Mouse (Mus musculus) olfactory bulb, adult 2 months (tissue): ENCODE measurements around the gene Spta1. TPM values are rescaled to one million over a fixed set of nuclear protein-coding genes. Genes with fewer than 3 reads are reported as not detected.

Experiments
- H3K27ac ChIP-seq: fragments of 200-500 bp; 2 replicates; pipeline ENCODE4 v1.5.1; 2012; ENCODE audit warnings: low read depth, low read length; ENCODE audit not compliant: insufficient read depth
- H3K4me1 ChIP-seq: fragments of 200-500 bp; 2 replicates; pipeline ENCODE4 v1.6.1; 2012; ENCODE audit warnings: low read length; ENCODE audit not compliant: control insufficient read depth, insufficient read depth
- H3K4me3 ChIP-seq: fragments of 200-500 bp; 2 replicates; pipeline ENCODE4 v1.5.1; 2012; ENCODE audit warnings: mild to moderate bottlenecking, low read depth, low read length, moderate library complexity; ENCODE audit not compliant: insufficient read depth
- CTCF ChIP-seq: fragments of 200-500 bp; IDR thresholded peaks from 2 replicates; pipeline ENCODE4 v1.5.1; 2012; ENCODE audit warnings: low read depth, mild to moderate bottlenecking, low read length, moderate library complexity; ENCODE audit not compliant: insufficient read depth
- POLR2A ChIP-seq: fragments of 200-500 bp; IDR thresholded peaks from 2 replicates; pipeline ENCODE4 v1.6.1; 2012; ENCODE audit warnings: mild to moderate bottlenecking, low read depth, low read length, moderate library complexity; ENCODE audit not compliant: insufficient read depth
- WGBS: fragments of 180-500 bp; shearing (Covaris S2); methylation state at CpG from one replicate; pipeline ENCODE4 v1.1.7; 2018; 5-methylcytosine and 5-hydroxymethylcytosine counted together
- polyA plus RNA-seq: library from polyadenylated mRNA; stranded (reverse); fragments of >200 nt; gene quantifications from 2 replicates; pipeline ENCODE4 v1.2.4, GENCODE M21; 2012; ENCODE audit warnings: low replicate concordance; ENCODE audit not compliant: missing spikeins, insufficient read depth, insufficient read length

Spta1 gene
- polyA plus RNA-seq, result not detected in 2 replicates

GRCm38 (mm10) chr1:174172605-174173004 lies at the start of gene Spta1:
Spta1 (plus strand) TSS chr1:174172776.
- Histone ChIP-seq H3K27ac (no peak within 1 kb of the TSS), H3K4me1 (no peaks in the 10 kb centered on the region), H3K4me3 (no peak within 1 kb of the TSS)
- 47% methylated on average over 3 of the region's 3 CpGs for WGBS
- TF ChIP-seq POLR2A (no peak), CTCF (no peak)

- no peaks in the 10 kb centered on the region for H3K4me1 ChIP-seq
- whole genome bisulfite sequencing, result 62% methylated on average over 3 of the region's 3 CpGs
- no peak within 1 kb of the TSS for H3K27ac ChIP-seq
- no peak within 1 kb of the TSS for H3K4me3 ChIP-seq
- TF ChIP-seq CTCF (no peak), POLR2A (no peak)
These were observed 41.4 kb upstream of the Spta1 start, which contains the start of gene Olfr424 for GRCm38 (mm10) chr1:174131217-174131616. Olfr424 (plus strand) TSS chr1:174131517.

GRCm38 (mm10) chr1:174131999-174132398 lies 40.6 kb upstream of the Spta1 start:
- TF ChIP-seq POLR2A (no peak), CTCF (no peak)
- H3K27ac ChIP-seq, result no peak overlapping the region
- H3K4me3 ChIP-seq, result no peak overlapping the region
- H3K4me1 ChIP-seq, result no peaks in the 10 kb centered on the region
- WGBS, result 35% methylated on average over 3 of the region's 3 CpGs

- TF ChIP-seq CTCF (no peak), POLR2A (no peak)
- 80% methylated on average over 2 of the region's 2 CpGs for WGBS
These were observed 31.2 kb upstream of the Spta1 start for GRCm38 (mm10) chr1:174141384-174141783.

GRCm38 (mm10) chr1:174146696-174147095 lies 25.9 kb upstream of the Spta1 start:
- WGBS, result 60% methylated on average over 1 of the region's 1 CpGs
- Histone ChIP-seq H3K4me1 (no peaks in the 10 kb centered on the region), H3K27ac (no peak overlapping the region), H3K4me3 (no peak overlapping the region)
- TF ChIP-seq POLR2A (no peak), CTCF (no peak)

More at GRCm38 (mm10) chr1:174141384-174141783, 31.2 kb upstream of the Spta1 start:
- H3K27ac ChIP-seq, result no peak overlapping the region
- H3K4me3 ChIP-seq, result no peak overlapping the region
- no peaks in the 10 kb centered on the region for H3K4me1 ChIP-seq

GRCm38 (mm10) chr1:174149289-174149688 lies 23.3 kb upstream of the Spta1 start:
- Histone ChIP-seq H3K4me3 (no peak overlapping the region), H3K27ac (no peak overlapping the region), H3K4me1 (no peaks in the 10 kb centered on the region)
- TF ChIP-seq CTCF, result no peak
- TF ChIP-seq POLR2A, result no peak
- 91% methylated on average over 2 of the region's 2 CpGs for WGBS

- WGBS, result 89% methylated on average over 1 of the region's 1 CpGs
- H3K4me1 ChIP-seq, result no peaks in the 10 kb centered on the region
- TF ChIP-seq CTCF, result no peak
- TF ChIP-seq POLR2A, result no peak
- no peak within 1 kb of the TSS for H3K27ac ChIP-seq
- H3K4me3 ChIP-seq, result no peak within 1 kb of the TSS
These were observed 17.2 kb upstream of the Spta1 start, which contains the start of gene Olfr420 for GRCm38 (mm10) chr1:174155333-174155732. Olfr420 (plus strand) TSS chr1:174155633.

GRCm38 (mm10) chr1:174157622-174158021 lies 15.0 kb upstream of the Spta1 start:
- H3K4me3 ChIP-seq, result no peak overlapping the region
- 90% methylated on average over 3 of the region's 3 CpGs for WGBS
- H3K4me1 ChIP-seq, result no peaks in the 10 kb centered on the region
- TF ChIP-seq CTCF, result no peak
- no peak for TF ChIP-seq POLR2A
- no peak overlapping the region for H3K27ac ChIP-seq

- Histone ChIP-seq H3K27ac (no peak overlapping the region), H3K4me1 (no peaks in the 10 kb centered on the region), H3K4me3 (no peak overlapping the region)
- TF ChIP-seq POLR2A (no peak), CTCF (no peak)
- WGBS, result 80% methylated on average over 1 of the region's 1 CpGs
These were observed 14.1 kb upstream of the Spta1 start for GRCm38 (mm10) chr1:174158512-174158911.

GRCm38 (mm10) chr1:174159095-174159494 lies 13.5 kb upstream of the Spta1 start:
- no peak overlapping the region for H3K27ac ChIP-seq
- 93% methylated on average over 10 of the region's 10 CpGs for WGBS
- H3K4me3 ChIP-seq, result no peak overlapping the region
- no peaks in the 10 kb centered on the region for H3K4me1 ChIP-seq
- TF ChIP-seq CTCF (no peak), POLR2A (no peak)
